Mouse (Mus musculus): Measurements from ENCODE around the gene Hmgb4.

The Hmgb4 gene

DNA sequence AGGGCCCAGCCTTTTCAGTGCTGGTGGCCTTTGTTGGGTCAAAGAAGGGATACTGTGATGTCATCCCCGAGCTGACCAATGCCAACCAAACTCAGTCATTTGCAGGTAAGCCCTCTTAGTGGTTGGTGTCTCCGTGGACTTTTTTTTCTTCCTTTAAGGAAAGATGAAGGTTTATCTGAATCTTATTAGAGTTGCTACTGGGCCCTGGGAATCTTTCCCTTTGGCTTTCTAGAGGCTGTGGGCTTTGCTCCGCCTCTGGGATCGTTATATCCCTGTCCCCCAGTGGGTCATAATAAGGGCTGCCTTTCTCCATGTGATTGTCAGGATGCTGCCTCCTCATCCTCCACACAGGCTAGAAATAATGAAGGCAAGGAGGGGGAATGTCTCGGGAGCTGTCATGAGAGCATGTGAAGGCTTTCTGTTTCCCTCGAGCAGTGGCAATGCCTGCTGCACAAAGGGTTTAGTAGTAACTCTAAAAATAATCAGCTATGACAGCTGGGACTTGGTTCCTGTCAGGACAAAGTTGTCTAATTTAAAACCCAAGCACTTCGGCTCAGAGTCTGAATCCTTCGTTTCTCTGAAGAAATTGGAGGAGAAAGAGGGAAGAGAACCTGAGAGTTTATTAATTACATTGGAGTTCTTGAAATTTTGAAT is at the start of gene Hmgb4:
Gene Hmgb4 (minus strand): TSS at position 51 of the 654 bp plus-strand sequence.
- no peak for DNase-seq

DNA sequence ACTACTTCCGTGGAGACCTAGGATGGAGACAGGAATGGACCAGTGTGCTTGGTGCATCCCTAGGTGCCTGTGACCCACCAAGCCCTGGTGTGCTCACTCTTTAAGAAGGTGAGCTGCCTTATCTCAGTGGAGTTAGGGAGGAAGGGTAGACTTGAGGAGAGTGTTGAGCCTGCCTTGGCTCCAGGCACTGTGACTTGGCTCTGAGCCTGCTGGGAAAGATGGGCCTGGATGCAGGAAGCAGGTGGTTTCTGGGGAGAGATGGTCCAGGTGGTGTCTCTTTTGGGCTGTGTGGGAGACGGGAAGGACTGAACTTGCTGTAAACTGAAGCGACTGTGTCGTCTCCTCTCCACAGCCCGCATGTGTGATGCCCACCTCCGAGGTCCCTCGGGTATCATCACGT is 45.3 kb upstream of the Hmgb4 start:
- DNase-seq, result no peak

DNA sequence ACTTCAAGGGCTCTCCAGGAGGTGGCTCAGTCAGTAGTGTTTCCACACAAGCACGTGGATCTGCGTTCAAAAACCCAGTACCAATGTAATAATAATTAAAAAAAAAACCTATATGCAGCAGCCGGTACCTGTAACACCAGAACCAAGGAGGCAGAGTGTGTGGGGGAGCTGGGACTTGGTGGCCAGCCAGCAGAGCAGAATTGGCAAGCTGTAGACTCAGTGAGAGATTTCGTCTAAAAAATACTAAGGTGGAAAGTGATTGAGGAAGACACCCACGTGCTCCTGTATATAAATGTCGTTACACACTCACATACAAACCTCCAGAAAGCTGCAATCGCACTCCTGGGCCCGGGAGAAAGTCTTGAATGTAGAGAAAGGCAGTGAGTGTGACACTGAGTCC is 43.3 kb upstream of the Hmgb4 start:
- DNase-seq, result no peak

DNA sequence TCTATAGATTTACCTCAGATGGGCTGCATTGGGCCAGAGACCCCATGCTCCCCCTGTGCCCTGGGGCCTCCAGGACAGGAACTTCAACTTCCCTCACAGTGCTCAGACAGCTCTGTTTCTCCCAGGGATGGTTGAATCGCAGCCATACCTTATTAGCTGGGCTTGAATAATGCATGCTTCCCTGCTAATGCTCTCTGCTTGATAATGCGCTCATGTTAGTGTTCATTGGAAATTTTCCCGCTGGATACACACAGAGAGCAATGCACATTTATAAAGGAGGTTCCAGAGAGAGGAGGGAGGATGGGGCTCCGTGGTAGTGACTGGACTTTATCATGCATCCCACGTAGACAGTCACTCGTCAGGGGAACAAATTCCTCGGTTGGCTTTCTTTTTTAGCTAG is 27.3 kb upstream of the Hmgb4 start:
- DNase-seq, result no peak

DNA sequence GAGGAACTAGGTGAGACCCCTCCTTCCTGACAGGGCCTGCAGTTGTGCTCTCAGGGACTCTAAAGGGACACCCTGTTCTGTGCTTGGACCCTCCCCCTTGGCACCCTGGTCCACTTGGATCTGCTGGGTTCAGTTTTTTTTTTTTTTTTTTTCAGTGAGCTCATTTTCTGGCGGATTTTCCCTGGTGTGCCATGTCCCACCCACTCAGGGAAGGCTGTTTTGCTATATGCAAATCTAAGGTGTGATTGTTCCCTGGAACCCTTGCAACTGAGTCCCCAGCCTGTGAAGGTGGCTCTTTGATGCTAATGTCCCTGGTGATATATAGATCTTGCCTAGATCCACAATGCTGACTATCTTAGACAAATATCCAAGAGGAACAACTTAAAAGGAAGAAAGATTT is 24.3 kb upstream of the Hmgb4 start:
- no peak for DNase-seq

DNA sequence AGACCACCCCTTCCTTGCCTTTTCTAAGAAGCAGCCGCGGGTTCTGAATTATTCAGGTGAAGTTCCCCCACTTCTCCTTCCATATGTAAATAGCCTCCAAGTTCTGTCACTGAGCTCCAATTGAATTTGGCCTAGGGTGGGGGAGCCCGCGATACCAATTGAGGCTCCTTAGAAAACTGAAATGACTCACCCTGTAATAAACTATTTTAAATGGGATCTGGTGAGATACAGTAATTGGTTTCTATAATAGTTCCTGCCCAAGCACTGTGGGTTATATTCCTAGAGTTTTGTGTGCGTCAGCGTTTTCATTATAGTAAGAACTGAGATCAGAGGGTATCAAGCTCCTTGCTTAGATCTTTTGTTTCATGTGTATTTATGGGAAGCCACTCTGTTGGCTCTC is 14.8 kb upstream of the Hmgb4 start:
- no peak for DNase-seq

DNA sequence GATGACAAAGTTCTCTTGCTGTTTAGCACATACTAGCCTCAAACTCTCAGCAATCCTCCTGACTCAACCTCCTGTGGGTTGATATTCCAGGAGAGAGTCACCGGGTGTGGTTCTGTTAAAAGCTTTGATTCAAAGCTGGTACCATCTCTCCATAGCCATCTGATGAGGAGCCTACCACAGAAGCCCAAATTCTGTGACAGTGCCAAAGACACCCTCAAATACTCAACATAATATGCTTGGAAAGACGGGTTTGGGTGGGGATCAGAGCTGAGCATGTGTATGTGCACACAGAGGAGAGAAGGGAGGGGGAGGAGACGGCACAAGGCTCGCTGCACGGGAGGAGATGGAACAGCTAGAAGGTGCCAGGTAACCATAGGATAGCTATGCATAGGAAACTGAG is 14.4 kb upstream of the Hmgb4 start:
- no peak for DNase-seq

DNA sequence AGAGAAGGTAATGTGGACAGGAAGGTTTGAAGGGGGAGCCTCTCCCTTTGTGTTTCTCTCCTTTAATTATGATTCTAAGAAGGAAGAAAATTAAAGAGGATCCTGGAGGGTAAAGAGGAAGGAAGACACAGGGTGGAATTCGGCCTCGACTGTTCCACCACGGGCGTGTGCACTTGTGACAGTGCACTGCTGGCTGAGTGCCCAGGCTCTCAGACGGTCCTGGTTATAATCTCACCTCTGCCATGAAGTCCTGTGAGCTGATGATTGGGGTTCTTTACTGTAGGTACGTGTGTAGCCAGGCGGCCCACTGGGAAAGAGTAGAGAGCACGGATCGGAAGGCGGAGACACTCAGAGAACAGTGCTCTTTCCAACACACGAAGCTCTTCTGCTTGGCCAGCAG is 12.4 kb upstream of the Hmgb4 start:
- no peak for DNase-seq

DNA sequence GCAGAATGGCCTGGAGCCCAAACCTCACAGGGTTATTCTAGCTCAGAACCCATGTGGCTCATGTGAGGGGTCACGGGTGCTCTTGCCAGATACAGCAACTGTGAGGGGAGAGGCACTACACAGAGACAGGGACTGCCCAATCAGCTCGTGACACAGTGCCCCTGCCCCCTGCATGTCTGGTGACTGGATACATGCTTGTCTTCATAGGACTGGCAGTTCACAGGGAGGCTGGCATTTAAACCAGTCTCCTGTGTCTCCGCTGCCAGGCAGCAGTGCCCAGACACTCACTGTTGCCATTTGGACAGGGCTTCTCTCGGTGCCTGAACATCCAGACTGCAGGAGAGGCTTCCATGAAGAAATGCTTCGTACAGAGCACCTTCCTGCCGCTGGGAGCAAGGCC is 11.7 kb upstream of the Hmgb4 start:
- no peak for DNase-seq

DNA sequence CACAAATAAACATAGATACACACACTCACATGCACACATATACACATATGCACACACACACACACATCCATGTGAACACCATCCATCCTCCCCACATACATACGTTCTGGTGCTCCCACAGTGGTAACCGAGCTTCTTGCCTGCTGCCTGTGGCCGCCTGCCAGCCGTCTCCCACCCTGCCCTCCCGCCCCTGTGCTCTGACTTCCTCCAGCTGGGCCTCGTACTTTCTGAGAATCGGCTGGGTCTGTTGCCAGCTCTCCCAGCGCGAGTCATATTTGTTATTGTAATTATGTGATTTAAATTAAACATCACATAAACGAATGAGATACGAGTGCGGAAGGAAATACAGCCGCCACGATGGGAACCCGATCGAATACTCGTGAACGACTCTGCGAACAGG is 10.2 kb upstream of the Hmgb4 start:
- DNase-seq, result no peak

DNA sequence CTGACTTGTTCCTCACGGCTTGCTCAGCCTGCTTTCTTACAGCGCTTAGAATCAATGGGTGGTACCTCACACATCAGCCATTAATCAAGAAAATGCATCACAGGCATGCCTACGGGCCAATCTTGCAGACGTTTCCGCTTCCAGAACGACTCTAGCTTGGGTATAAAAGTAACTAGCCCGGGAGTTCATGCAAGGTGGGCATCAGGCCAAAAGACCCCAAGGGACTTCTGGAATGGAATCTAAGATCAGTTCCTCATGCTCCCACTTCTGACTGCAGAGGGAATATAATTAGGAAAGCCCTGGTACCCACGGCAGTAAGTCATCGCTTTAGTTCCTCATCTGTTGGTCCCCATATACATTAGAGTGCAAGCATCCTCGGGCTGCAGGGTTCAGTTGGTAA is 9.4 kb upstream of the Hmgb4 start:
- no peak for DNase-seq

DNA sequence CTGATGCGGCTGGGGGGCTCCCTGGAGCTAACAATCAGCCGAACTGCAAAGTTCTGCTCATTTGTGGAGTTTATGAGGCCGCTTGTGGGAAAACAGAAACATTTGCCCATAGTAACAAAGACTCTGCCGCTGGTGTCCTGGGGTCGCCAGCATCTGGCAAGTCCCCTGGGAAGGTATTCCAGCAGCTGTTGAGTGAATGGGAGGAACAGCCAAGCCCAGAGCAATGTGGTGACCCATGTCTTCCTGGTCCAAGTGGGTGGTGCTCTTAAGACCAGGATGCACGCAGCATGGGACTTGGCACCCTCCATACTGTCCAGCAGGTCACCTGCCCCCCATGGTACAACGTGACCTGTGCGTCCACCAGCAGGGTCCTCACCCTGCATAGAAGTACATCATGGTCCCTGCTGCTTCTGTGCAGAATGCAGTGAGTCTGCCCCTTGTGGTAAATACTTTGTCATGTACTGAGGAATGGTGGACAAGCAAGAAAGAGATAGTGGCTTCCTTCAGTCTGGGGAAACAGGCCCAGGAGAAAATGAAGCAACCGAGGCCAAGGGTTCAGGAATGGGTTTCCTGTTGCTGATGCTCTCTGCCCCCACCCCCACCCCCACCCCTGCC is 8.6 kb upstream of the Hmgb4 start:
- DNase-seq, result no peak

DNA sequence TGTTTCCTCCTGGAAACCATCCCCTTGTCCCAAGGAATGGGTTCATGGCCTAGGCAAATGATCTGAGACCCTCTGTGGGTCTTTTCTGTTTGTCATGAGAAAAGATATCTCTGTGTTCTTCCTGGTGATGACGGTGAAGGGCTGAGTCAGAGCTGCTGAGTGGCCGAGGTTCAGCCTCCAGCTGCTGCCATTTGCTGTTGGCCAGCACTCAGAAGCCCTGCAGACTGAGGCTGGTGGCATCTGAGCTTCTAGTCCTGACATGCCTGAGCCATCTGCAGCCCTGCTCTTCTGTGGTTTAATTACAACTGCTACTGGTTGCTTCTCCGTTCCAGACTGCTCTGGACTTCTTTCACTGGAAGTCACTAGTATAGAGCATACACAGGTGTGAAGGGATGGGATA is 4.6 kb upstream of the Hmgb4 start:
- no peak for DNase-seq

DNA sequence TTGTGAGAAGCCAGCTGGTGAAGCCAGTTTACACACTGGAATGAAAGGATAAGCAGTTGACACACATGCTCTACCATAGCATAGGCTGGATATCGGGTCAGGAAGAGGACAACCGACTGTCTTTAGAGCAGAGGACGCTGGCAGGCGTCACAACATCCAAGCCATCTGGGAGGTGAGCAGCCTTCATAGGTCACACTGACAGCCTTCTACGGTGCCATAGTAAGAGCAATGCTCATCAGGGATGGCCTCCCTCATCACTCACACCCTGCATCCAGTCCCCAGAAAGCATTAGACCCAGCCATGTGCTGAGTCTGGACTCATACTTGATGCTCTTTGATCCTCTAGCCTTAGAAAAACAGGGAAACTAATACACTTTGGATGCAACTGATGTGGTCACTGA is 3.7 kb upstream of the Hmgb4 start:
- no peak for DNase-seq

DNA sequence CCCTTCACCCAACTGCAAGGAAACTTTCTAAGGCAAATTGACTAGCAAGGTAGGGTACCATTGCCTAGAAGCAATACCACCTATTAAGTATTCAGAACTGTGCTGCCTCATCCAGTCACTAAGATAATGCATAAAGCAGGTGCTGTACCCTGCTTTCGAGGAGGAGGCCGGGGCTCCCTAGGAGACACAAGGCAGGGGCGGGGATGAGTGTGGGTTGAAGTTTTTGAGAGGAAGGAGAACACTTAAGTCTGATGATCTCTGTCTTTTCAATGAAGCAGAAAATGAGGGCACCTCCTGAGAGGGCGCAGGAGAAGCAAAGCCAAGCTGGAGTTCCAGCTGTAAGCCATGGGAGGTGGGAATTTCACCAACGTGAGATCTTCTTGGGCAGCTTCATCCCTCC is 1.5 kb downstream of the Hmgb4 start:
- no peak for DNase-seq

DNA sequence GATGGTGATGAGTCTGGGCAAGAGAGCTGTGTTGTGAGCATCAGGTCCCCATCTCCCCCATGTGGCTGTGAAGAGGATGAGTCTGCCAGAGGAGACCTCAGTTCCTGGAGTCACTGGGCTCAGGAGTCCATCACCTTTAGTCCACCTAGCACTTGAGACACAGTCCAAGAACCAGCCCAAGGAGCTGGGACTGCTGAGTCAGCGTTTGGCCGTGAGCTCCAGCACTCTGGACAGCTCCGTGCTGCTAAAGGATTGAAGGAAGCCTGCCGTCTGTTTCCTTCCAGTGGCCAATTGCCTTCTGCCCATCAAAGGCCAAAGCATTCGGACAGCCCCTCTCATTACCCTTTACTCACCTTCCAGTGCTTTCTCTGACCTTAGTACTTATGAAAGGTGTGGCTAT is 12.1 kb downstream of the Hmgb4 start:
- DNase-seq, result no peak

DNA sequence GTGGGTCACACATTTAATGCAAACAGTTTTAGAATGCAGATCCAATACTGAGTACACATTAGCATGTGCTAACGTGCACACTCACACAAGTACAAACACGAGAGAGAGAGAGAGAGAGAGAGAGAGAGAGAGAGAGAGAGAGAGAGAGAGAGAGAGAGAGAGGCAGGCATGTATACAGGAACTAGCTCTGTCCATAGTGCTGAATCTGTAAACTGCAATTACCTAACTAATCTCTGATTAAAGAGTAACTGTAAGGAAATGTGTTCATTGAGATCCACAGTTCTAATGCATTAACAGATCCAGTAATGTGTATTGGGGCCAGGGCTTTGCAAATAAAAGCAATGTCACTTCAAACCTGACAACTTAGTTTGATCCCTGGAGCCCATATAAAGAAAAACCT is 15.6 kb downstream of the Hmgb4 start:
- no peak for DNase-seq

DNA sequence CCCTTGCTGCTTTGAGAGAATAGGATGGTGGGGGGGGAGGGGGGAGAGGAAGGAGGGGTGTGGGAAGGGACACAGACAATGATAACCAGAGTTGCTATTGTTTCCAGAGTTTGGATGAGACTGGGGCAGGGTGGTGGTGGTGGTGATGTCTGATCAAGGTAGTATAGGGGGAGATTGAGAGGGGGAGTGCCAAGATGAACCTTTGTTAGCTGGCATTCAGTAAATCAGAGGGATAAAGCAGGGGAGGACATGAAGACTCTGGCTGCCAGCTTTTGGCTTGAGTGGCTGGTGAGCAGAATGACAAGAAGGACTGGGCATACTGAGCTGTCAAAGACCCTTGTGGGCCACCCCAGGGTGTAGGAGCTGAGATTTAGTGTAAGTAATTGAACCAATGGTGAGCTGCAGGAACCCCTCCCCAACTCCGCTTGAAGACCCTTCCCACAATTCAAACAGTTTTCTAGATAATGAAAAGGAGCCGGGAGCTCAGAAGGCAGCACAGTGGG is 18.9 kb downstream of the Hmgb4 start:
- DNase-seq, result no peak

DNA sequence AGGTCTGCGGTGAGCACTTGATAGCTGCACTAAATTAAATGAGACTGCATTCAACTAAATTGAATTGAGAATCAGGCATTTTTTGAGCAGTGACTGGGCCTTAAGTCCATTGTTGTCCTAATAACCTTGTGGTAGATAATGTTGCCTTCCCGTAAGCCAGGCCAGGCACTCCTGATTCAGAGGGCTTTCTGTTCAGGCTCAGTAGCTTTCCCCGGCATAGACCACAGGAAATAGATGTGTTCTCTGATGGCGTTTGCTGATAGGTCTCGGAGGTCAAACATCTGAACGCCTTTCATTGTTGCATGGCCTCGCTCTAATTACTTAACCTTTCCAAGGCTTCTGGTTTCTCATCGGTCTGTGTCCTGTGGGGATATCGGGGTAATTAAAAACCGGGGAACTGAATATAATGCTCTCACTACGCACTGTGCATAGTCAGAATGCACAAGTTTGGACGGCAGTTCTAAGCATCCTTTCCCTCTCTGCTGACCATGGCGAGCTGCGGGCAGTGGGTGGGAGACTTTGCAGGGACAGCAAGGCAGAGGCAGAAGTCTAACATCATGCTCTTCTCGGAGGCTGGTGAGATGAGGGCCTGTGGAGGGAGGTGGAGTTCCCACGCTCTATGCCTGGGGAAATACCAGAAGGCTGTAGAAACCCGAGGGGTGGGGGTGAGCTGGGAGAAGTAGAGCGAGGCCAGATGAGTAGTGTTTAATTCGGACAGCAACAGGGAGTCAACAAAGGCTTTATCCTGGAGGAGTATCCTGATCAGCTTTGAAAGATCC is 19.5 kb downstream of the Hmgb4 start:
- DNase-seq, result no peak

DNA sequence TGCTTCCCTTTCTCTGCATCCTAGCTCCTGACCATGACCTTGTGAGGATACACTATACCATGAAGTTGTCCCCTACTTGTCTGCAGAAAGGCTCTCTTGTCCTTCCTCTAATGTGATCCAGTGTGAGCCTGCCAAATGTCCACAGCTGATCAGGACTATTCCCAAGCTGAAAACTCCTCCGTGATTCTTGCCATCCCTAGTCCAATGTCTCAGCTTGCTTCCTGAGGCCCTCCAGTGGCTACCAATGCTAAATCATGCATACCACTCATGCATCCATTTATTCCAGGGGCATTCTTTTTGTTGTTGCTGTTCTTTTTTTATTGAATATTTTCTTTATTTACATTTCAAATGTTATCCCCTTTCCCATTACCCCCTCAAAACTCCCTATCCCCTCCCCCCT is 21.6 kb downstream of the Hmgb4 start:
- no peak for DNase-seq

DNA sequence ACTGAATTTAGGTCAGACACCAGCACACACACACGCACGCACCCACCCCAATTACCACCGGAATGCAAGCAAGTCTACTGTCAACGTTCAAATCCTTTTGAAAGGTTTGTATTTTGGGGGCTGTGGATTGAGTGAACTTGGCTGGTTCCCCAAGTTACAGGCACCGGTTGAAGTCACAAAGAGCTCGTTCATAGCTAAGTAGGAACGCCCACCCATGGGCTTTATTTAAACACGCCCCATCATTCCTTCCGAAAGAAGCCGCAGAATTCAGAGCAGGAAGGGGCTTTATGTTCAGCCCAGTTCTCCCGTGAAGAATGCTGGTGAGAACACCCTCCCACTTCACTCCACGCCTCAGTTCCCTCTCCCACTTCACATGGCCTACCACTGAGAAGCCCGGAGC is 27.3 kb downstream of the Hmgb4 start:
- no peak for DNase-seq

DNA sequence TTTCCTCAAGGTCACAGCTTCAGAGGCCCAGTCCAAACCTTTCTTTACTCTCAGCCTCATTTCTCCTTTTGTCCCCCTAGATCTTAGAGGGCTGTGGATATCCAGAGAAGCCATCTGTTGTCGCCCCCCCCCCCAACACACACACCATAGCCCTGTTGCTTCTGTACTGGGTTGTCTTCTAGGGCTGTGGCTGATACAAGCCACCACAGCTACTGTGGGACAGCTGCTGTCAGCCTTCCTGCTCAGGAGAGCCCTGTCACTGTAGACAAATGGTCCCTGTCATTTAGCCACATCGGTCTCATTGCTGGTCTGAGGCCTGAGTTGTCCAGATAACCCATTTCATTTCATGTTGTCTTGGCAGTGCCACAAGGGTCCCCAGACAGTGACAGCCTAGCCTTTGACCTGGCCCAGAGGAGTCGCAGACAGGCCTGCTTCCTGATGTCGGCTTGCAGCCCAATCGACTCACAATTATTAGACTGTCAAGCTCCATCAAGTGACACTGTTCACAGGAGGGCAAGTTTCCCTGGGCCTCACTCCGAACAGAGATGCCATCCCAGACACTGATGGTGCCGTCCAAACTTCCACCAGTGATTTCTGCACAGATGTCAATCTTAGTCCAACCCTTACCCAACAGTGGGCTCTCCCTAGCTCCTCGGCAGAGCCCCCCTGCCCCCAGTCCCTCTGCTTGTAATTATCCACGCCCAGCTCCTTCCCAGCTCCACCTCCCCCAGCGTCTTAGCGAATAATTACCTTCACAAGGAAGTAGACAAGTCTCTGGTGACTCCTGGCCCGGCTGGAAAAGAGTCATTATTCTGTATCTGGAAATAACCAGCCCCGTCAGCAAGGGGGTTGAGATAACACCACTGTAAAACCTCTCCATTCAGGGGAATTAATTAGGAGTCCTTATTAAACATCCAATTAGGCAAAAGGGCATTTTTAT is 33.1 kb downstream of the Hmgb4 start:
- no peak for DNase-seq

DNA sequence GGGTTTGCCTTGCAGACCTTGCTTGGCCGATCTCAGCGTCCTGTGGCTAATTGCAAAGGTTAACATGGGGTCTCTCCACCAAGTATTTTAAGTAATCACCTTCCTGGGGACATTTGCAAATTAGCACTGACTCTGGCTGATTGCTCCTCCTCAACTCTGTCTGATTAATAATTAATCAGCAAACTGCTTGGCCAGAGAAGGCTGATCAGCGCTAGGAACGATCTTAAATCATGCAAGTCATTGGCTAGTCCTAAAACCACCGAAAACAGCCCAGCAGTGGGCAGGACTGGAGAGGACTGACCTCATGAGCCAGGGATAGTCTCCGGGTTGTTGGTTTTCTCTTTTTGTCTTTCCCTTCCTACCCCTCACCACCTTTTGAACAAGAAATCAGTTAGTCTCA is 36.3 kb downstream of the Hmgb4 start:
- no peak for DNase-seq
